Mouse (Mus musculus) inflammation-experienced regulatory T-cells, adult 6 months (primary cell): ENCODE measurements around the gene Nudt14. TPM values are rescaled to one million over a fixed set of nuclear protein-coding genes. Genes with fewer than 3 reads are reported as not detected.

Source experiments
- ATAC-seq: one replicate; pipeline ENCODE4 v1.8.0; 2017
- polyA plus RNA-seq, 3 experiments: library from polyadenylated mRNA; unstranded; fragments of 100-300 nt; shearing (Covaris generic); gene quantifications; one replicate each; pipeline ENCODE4 v1.2.1; 2017

The Nudt14 gene
- polyA plus RNA-seq, 3 experiments from 2014 or later: 33.0 to 42.6 (median 40.7) TPM

GRCm38 (mm10) chr12:112950040-112950760, 8.3 kb upstream of the Nudt14 start:
- ATAC-seq: peak; percentile 88

DNA sequence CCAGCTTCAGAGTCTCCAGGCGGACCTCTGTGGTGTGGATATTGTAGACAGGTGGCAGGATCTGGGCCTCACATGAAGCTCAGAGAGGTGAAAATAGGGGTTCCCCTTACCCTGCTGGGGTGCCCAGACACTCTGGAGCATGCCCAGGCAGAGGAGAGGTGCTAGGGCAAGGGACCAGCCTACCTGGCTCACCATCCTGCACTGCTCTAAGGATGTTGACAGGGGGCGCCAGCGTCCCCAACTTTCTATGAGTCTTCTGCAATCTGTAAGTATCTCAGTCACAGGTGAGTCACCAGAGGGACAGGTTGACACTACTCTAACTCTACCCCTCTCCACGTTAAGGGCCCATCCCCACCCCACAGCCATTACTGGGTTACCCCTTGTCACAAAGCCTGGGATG, 5.4 kb upstream of the Nudt14 start:
- no peak for ATAC-seq

GRCm38 (mm10) chr12:112943669-112944068, 1.7 kb upstream of the Nudt14 start:
- no peak for ATAC-seq

DNA sequence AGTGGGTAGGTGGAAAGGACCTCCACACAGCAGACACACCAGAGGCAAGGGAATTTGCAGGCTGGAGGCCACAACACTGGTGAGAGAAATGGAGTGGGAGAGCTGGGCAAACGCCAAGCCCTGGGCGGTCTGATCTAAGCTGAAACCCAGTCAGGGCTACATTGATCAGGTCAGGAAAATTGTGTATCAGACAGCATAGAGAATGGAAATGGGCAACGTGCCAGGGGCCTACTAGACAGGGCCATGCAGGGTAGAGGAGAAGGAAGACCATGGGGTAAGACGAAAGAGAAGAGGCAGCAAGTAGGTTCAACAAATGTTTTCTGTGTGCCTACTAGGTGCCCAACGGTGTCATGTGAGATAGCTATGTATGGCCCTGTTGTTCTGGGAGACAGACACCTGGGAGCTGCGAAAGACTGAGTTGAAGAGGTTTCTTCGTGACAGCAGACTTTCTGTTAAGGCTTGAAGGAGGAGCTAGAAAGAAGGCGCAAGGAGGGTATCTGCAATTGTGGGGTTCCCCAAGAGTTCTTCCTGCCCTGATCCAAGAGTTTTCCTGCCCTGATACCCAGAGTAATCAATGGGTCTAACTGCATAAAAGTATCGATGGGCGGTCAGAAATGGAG, 658 bp downstream of the Nudt14 start:
- no peak for ATAC-seq

DNA sequence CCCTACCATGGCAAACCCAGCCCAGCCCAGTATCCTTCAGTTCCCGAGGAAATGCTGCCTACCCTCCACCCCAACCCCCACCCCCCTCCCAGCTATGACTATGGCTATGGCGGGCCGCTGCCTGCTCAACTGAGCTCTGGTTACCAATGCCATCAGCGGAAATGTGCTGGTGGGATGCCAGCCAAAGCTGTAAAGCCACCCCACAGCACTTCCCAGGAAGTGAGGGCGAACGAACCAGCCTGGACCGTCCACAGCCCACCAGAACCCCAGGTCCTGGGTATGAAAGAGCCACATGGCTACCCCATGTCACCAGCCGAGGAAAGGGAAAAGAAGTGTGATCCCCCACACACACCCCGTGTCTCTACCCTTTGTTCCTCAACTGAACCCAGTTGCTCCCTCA, 1.2 kb downstream of the Nudt14 start:
- no peak for ATAC-seq

GRCm38 (mm10) chr12:112940238-112940637, 1.7 kb downstream of the Nudt14 start:
- ATAC-seq: no peak

- ATAC-seq: no peak
Observed at GRCm38 (mm10) chr12:112938873-112939565, 2.9 kb downstream of the Nudt14 start.

DNA sequence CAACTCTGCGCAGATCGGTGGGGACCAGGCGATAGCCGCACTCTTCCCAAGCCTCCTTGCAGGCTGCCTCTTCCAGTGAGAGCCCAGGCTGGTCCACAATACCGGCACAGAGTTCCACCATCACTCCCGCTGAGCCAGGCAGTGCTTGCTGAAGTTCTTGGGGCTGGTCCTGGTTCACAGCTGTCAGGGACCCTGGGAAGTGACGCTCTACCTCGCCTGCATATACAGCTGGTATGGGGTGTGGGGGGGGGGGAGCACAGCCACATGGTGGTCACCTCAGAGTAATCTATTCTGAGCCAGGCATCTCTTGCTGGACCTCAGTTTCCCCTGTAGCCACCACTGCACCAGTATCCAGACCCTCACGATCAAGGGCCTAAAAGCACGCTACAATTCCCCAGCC, 3.6 kb downstream of the Nudt14 start:
- no peak for ATAC-seq

GRCm38 (mm10) chr12:112937906-112938305, 4.0 kb downstream of the Nudt14 start:
- no peak for ATAC-seq

DNA sequence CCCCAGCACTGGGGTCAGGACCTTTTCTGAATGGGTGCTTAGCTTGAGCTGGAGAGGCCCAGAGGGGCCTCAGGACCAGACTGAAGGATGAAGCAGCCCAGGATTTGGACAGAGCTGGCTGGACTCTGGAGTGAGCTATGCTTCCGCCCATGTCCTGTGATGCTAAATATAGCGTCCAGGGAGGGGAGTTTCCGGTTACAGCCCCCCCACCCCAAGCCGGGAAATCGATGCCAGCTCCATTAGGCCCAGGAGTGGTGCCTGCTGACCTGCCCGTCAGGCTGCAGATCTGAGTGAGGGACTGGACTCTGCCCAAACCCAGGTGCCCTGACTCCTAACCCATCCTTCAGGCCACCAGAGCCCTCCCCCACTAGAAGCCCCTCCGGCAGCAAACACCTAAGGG, 9.3 kb downstream of the Nudt14 start:
- ATAC-seq: no peak

DNA sequence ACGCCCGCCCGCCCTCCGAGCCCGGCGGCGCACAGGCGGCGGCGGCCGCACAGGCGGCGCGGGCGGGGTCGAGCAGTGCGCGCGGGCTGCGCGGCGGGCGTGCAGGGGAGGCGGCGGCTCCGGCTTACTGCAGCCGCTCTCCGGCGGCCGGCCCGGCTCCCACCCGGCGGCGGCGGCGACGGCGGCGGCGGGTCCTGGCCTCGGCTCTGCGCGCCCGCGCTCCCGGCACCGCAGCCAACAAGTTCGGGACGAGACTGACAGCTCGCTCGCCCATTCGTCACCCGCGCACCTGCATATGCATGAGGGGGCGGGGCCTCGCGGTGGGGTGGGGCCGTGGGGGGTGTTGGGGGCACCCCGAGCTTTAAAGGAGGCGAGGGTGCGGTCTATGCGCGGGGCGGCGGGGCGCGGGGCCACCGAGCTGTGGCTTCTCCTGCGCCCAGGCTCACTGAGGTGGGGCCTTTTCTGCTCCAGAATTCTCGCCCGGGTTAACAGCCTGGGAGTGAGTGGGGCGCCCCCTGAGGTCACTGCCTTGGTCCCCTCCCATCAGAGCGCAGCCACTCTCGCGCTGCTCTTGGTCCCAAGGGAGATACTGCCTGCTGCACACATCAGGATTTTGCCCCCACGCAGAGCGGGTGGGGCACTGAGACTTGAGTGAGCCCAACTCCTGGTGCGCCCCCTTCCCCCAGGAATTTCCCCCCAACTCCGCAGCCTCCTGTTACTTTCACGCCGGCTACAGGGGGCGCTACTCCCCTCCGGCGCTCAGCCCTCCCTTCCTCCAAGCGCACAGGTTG, 12.2 kb downstream of the Nudt14 start, which contains the start of gene Jag2:
TSS of gene Jag2 (minus strand) at position 215 of the 791 bp plus-strand sequence.
- ATAC-seq: no peak

GRCm38 (mm10) chr12:112928401-112929241, 13.3 kb downstream of the Nudt14 start:
- no peak for ATAC-seq

GRCm38 (mm10) chr12:112927265-112927664, 14.7 kb downstream of the Nudt14 start:
- ATAC-seq: no peak

GRCm38 (mm10) chr12:112925950-112926349, 16.0 kb downstream of the Nudt14 start:
- no peak for ATAC-seq

- ATAC-seq: no peak
Observed at GRCm38 (mm10) chr12:112922541-112922940, 19.4 kb downstream of the Nudt14 start.

DNA sequence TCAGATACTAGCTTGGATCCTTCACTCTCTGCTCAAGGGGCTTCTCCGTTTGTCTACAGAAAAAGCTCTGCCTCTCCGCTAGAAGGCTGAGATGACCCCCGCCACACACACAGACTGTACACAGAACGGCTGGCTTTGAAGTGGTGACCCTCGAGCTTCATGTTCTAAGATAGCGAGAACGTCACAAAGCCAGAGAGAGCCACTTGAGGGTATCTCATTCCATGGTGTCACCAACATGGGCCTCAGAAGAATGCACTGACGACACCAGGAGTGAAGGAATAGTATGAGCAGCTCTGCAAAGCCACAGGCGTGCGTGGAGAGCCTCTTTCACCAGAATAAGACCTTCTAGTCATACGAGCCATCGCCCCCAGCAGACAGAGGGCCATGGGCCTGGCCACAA, 20.4 kb downstream of the Nudt14 start:
- no peak for ATAC-seq

DNA sequence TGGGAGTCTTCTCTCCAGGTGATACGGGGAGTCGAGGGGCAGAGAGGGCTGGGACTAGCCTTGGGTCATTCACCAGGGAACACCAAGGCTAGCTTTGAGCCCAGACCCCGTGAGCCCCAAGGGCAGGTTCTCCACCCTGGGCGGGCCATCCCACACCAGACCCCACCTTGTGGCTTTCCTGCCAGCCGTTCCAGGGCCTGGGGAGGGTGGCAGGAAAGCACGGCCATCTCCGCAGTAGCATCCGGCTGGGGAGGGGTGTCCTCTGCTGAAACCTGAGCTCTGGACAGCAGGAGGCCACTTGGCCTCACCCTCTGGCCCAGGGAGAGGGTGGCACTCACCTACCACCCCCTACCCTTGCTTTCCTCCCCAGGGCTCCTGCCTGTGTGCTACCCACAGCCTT, 24.0 kb downstream of the Nudt14 start:
- no peak for ATAC-seq

DNA sequence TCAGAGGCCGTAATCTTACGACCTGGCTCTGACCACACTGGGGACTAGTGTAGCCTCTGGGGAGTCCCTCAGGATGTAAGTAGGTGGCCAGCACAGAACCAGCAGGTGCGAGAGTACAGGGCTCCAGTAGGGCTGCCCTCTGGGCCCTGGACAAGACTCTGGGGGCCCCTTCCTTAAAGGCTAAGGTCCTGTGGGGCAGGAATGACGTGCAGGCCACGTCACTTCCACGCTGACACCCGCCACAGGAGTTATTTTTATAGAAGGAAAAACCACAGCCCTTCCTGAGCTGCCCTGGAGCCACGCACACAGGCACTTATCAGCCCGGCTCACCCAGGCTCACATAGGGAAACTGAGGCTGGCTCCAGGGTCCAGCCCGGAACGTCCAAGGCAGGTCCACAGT, 24.4 kb downstream of the Nudt14 start:
- no peak for ATAC-seq

DNA sequence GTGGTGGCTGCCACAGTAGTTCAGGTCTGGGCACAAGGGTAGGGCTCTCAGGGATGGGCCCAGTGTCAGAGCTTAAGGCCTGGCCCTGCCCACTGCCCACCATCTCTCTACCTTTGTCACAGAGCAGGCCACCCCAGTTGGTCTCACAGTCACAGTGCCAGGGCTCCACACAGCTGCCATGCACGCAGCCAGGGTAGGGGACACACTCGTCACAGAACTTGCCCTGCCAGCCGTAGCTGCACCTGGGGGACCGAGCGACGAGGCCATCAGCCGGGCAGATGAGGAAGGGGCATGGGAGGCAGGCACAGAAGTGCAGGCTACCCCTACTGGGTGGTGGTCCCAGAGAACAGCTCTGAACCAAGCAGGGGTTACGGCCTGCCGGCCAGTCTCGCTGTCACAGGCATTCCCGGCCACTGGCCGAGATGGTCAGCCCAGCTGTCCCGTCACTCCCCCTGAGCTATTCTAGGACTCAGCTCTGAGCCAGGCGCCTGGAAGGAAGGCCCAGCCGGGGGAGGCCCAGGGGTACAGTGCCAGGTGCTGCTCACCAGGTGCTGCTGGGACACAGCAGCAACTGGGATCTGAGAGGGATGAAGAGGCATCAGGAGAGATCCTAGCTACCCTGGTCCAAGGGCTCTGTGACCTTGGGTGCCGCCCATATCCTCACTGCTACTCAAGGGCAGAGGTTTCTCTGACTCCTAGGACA, 25.1 kb downstream of the Nudt14 start:
- no peak for ATAC-seq

DNA sequence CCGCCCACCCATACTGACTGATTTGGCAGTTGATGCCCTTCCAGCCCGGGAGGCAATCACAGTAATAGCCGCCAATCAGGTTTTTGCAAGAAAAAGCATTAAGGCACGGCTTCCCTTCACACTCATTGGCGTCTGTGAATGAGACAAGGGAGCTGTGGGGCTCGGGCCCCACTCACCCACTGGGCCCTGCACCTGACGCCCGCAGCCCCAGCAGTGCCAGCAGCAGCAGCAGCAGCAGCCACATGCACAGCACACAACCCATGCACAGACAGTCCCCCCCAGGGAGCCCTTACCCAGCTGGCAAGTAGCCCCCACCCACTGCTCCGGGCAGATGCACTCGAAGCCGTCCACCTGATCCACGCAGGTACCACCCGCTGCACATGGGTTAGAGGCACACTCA, 26.3 kb downstream of the Nudt14 start:
- no peak for ATAC-seq

DNA sequence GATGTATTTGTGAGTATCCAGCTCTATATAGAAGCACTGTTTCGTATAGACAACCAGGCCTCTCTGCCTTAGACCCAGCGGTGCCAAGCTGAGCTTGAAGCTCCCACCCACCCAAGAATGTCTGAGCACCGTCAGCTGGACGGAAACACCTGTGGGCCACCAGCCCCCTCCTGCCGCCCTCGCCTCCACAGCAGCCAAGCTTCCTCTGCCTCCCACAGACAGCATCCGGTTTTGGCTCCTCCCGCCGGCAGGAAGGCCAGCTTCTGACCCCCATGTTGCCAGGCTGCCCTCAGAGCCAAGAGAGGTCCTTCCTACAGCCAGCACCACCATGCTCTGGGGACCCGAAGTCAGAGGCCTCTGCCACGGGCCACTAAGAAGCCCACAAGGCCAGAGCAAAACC, 27.4 kb downstream of the Nudt14 start:
- ATAC-seq: no peak
